Mouse (Mus musculus) liver, embryonic 12.5 days (tissue): ENCODE measurements at regions not wholly inside any gene's neighbourhood (a gene's known extent, or its start where the extent isn't known, plus 50 kb on each side); places are given as distances from the start of the nearest gene placed in this dataset.

Source experiments
- ATAC-seq: fragments of 200-750 bp; cut with Nextera tagmentation; 2 replicates; pipeline ENCODE4 v1.8.0; 2017; ENCODE audit warnings: moderate number of reproducible peaks, mild to moderate bottlenecking, moderate library complexity
- H3K27ac ChIP-seq: fragments of 300-500 bp; sonication (generic); 2 replicates; pipeline ENCODE4 v1.5.1; 2016; ENCODE audit warnings: mild to moderate bottlenecking
- H3K27me3 ChIP-seq: fragments of 300-500 bp; sonication (generic); replicated peaks from 2 replicates; pipeline ENCODE4 v1.6.1; 2016; ENCODE audit warnings: mild to moderate bottlenecking, moderate library complexity
- H3K36me3 ChIP-seq: fragments of 300-500 bp; sonication (generic); 2 replicates; pipeline ENCODE4 v1.6.1; 2016; ENCODE audit warnings: mild to moderate bottlenecking, moderate library complexity
- H3K4me1 ChIP-seq: fragments of 300-500 bp; sonication (generic); 2 replicates; pipeline ENCODE4 v1.6.1; 2016
- H3K4me2 ChIP-seq: fragments of 300-500 bp; sonication (generic); 2 replicates; pipeline ENCODE4 v1.6.1; 2016; ENCODE audit warnings: mild to moderate bottlenecking, moderate library complexity
- H3K4me3 ChIP-seq: fragments of 300-500 bp; sonication (generic); 2 replicates; pipeline ENCODE4 v1.5.1; 2016; ENCODE audit warnings: mild to moderate bottlenecking, moderate library complexity
- H3K9ac ChIP-seq: fragments of 300-500 bp; sonication (generic); 2 replicates; pipeline ENCODE4 v1.6.1; 2016; ENCODE audit warnings: mild to moderate bottlenecking, moderate library complexity
- H3K9me3 ChIP-seq: fragments of 300-500 bp; sonication (generic); replicated peaks from 2 replicates; pipeline ENCODE4 v1.6.1; 2016; ENCODE audit warnings: mild to moderate bottlenecking, moderate library complexity
- WGBS: fragments of 180-500 bp; shearing (Covaris S2); methylation state at CpG from one replicate; pipeline ENCODE4 v1.1.7; 2016; ENCODE audit not compliant: insufficient replicate concordance; 5-methylcytosine and 5-hydroxymethylcytosine counted together

DNA sequence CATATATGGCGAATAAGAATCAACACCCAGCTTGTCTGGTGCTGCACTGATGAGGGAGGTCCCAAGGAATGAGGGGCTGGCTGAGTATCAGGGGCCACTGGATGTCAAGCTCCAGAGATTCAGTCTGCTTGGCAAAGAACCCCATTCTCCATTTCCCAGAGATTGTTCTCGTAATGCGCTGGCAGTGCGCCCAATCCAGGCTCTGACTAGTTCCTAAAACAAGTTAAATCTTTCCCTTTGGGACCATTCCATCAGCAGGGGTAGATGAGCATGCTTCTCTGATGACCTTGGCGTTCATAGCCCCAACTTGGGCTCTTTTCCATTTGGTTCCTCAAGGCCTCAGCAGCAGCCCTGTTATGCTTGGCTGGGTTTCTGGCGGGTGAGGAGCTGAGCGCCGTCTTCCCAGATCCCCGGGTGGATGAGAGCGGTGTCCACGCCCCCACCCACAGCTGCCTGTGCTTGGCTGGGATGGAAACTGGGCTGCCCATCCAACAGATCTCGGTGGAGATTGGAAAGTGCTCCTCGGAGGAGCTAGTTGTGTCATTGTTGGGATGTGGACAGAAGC lies 239.0 kb downstream of the 4933412E24Rik start:
- 73% methylated on average over 13 of the region's 13 CpGs for WGBS
- Histone ChIP-seq H3K4me1 (no peaks in the 10 kb centered on the region), H3K27ac (no peak overlapping the region), H3K27me3 (no peaks in the 10 kb centered on the region; the same call in 1 of the 2 replicates), H3K4me3 (no peak overlapping the region), H3K9me3 (no peaks in the 10 kb centered on the region), H3K9ac (no peak overlapping the region), H3K36me3 (no peaks in the 10 kb centered on the region), H3K4me2 (no peak overlapping the region)
- no peak for ATAC-seq

GRCm38 (mm10) chr15:59775781-59776180 lies 240.6 kb downstream of the 4933412E24Rik start:
- Histone ChIP-seq H3K4me2 (no peak overlapping the region), H3K27me3 (no peaks in the 10 kb centered on the region), H3K36me3 (no peaks in the 10 kb centered on the region), H3K4me3 (no peak overlapping the region), H3K27ac (no peak overlapping the region), H3K9me3 (no peaks in the 10 kb centered on the region), H3K9ac (no peak overlapping the region), H3K4me1 (no peaks in the 10 kb centered on the region)
- ATAC-seq = no peak
- WGBS = 73% methylated on average over 3 of the region's 3 CpGs

- Histone ChIP-seq H3K27ac (no peak overlapping the region), H3K9ac (no peak overlapping the region), H3K9me3 (0 out of 2 replicates have a peak, but pooled peaks cover 5% of the 10 kb centered on the region), H3K4me2 (no peak overlapping the region), H3K27me3 (no peaks in the 10 kb centered on the region), H3K4me1 (no peaks in the 10 kb centered on the region), H3K4me3 (no peak overlapping the region), H3K36me3 (no peaks in the 10 kb centered on the region)
- ATAC-seq = no peak
- WGBS = 54% methylated on average over 2 of the region's 2 CpGs
Measured at GRCm38 (mm10) chr15:59773983-59774382, 242.4 kb downstream of the 4933412E24Rik start.

- H3K9ac ChIP-seq = no peak overlapping the region
- 65% methylated on average over 2 of the region's 2 CpGs for WGBS
- H3K4me3 ChIP-seq = no peak overlapping the region
- no peaks in the 10 kb centered on the region for H3K36me3 ChIP-seq
- H3K4me2 ChIP-seq = no peak overlapping the region
- ATAC-seq = no peak
- H3K27me3 ChIP-seq = no peaks in the 10 kb centered on the region
- no peaks in the 10 kb centered on the region for H3K4me1 ChIP-seq
- 0 out of 2 replicates have a peak, but pooled peaks cover 5% of the 10 kb centered on the region for H3K9me3 ChIP-seq
- H3K27ac ChIP-seq = no peak overlapping the region
Measured at GRCm38 (mm10) chr15:59772595-59772994, 243.8 kb downstream of the 4933412E24Rik start.

DNA sequence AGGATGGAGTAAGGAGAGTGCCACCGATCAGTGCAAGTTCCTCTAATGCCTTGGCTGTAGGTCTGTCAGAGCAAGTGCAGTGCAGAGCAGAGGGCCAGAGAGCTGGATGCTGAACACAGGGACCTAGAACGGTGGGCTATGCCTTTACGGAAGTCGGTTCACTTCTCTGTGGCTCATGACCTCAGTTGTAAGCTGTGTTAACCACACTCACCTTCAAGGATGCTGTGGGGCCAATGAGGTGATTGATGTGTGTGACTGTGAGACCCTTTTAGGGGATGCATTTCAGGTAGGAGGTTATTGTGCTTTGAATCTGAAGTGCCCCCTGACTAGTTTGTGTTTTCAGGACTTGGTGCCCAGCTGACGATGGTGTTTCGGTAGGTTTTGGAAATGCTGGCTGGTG lies 254.4 kb downstream of the 4933412E24Rik start:
- Histone ChIP-seq H3K4me2 (no peak overlapping the region), H3K9ac (no peak overlapping the region), H3K27me3 (no peaks in the 10 kb centered on the region), H3K27ac (no peak overlapping the region), H3K4me1 (no peaks in the 10 kb centered on the region), H3K36me3 (no peaks in the 10 kb centered on the region), H3K4me3 (no peak overlapping the region), H3K9me3 (no peaks in the 10 kb centered on the region)
- 70% methylated on average over 6 of the region's 6 CpGs for WGBS
- ATAC-seq = no peak

- Histone ChIP-seq H3K27me3 (no peaks in the 10 kb centered on the region), H3K9ac (no peak overlapping the region), H3K4me3 (no peak overlapping the region), H3K4me2 (no peak overlapping the region), H3K27ac (no peak overlapping the region), H3K36me3 (no peaks in the 10 kb centered on the region), H3K4me1 (no peaks in the 10 kb centered on the region), H3K9me3 (no peaks in the 10 kb centered on the region)
- no peak for ATAC-seq
- 75% methylated on average over 5 of the region's 5 CpGs for WGBS
Measured at GRCm38 (mm10) chr15:59760490-59760889, 255.9 kb downstream of the 4933412E24Rik start.

GRCm38 (mm10) chr15:59759566-59759965 lies 256.8 kb downstream of the 4933412E24Rik start:
- ATAC-seq = no peak
- Histone ChIP-seq H3K36me3 (no peaks in the 10 kb centered on the region), H3K9me3 (no peaks in the 10 kb centered on the region), H3K4me1 (no peaks in the 10 kb centered on the region), H3K4me3 (no peak overlapping the region), H3K27me3 (no peaks in the 10 kb centered on the region), H3K4me2 (no peak overlapping the region), H3K9ac (no peak overlapping the region), H3K27ac (no peak overlapping the region)
- 17% methylated on average over 4 of the region's 4 CpGs for WGBS

- no peak overlapping the region for H3K27ac ChIP-seq
- no peak overlapping the region for H3K4me2 ChIP-seq
- no peaks in the 10 kb centered on the region for H3K9me3 ChIP-seq
- ATAC-seq = no peak
- H3K9ac ChIP-seq = no peak overlapping the region
- H3K36me3 ChIP-seq = no peaks in the 10 kb centered on the region
- H3K4me3 ChIP-seq = no peak overlapping the region
- H3K27me3 ChIP-seq = no peaks in the 10 kb centered on the region
- no peaks in the 10 kb centered on the region for H3K4me1 ChIP-seq
- WGBS = 52% methylated on average over 2 of the region's 2 CpGs
Measured at GRCm38 (mm10) chr15:59758971-59759370, 257.4 kb downstream of the 4933412E24Rik start.

GRCm38 (mm10) chr15:59756141-59756540 lies 260.3 kb downstream of the 4933412E24Rik start:
- no peaks in the 10 kb centered on the region for H3K4me1 ChIP-seq
- H3K36me3 ChIP-seq = no peaks in the 10 kb centered on the region
- H3K4me3 ChIP-seq = no peak overlapping the region
- H3K9ac ChIP-seq = no peak overlapping the region
- H3K4me2 ChIP-seq = no peak overlapping the region
- no peaks in the 10 kb centered on the region for H3K9me3 ChIP-seq
- H3K27ac ChIP-seq = no peak overlapping the region
- 57% methylated on average over 6 of the region's 6 CpGs for WGBS
- ATAC-seq = no peak
- no peaks in the 10 kb centered on the region for H3K27me3 ChIP-seq

- H3K27ac ChIP-seq = no peak overlapping the region
- H3K27me3 ChIP-seq = no peaks in the 10 kb centered on the region
- H3K4me3 ChIP-seq = no peak overlapping the region
- ATAC-seq = no peak
- H3K4me2 ChIP-seq = no peak overlapping the region
- H3K36me3 ChIP-seq = no peaks in the 10 kb centered on the region
- H3K4me1 ChIP-seq = no peaks in the 10 kb centered on the region
- H3K9me3 ChIP-seq = no peaks in the 10 kb centered on the region
- H3K9ac ChIP-seq = no peak overlapping the region
- WGBS = 64% methylated on average over 13 of the region's 13 CpGs
Measured at GRCm38 (mm10) chr15:59754906-59755305, 261.5 kb downstream of the 4933412E24Rik start.

DNA sequence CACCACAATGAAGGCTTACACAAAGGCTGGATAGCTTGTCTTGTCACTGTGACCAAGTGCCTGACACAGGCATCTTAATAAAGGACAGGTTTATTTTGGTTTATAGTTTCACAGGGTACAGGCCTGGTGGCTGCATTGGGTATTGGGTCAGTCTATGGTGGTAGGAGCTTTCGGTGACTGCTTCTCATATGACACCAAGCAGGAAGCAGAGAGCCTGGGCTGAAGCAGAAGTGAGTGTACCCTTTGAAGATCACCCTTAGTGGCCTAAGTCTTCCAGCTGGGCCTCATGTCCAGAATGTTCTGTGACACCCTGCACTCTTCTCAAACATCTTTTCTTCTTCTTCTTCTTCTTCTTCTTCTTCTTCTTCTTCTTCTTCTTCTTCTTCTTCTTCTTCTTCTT lies 264.1 kb downstream of the 4933412E24Rik start:
- no peak overlapping the region for H3K4me2 ChIP-seq
- H3K4me1 ChIP-seq = no peaks in the 10 kb centered on the region
- WGBS = 68% methylated on average over 1 of the region's 1 CpGs
- no peak for ATAC-seq
- no peak overlapping the region for H3K9ac ChIP-seq
- no peak overlapping the region for H3K27ac ChIP-seq
- H3K36me3 ChIP-seq = no peaks in the 10 kb centered on the region
- H3K9me3 ChIP-seq = no peaks in the 10 kb centered on the region
- no peaks in the 10 kb centered on the region for H3K27me3 ChIP-seq
- H3K4me3 ChIP-seq = no peak overlapping the region

- H3K4me3 ChIP-seq = no peak overlapping the region
- no peaks in the 10 kb centered on the region for H3K27me3 ChIP-seq
- no peaks in the 10 kb centered on the region for H3K36me3 ChIP-seq
- no peak overlapping the region for H3K4me2 ChIP-seq
- WGBS = 77% methylated on average over 9 of the region's 9 CpGs
- no peak overlapping the region for H3K9ac ChIP-seq
- no peak for ATAC-seq
- no peaks in the 10 kb centered on the region for H3K9me3 ChIP-seq
- no peak overlapping the region for H3K27ac ChIP-seq
- peaks cover 6% of the 10 kb centered on the region; the same call in 1 of the 2 replicates for H3K4me1 ChIP-seq
Measured at GRCm38 (mm10) chr15:59746290-59746689, 270.1 kb downstream of the 4933412E24Rik start.

- ATAC-seq = no peak
- H3K27ac ChIP-seq = no peak overlapping the region
- H3K4me2 ChIP-seq = no peak overlapping the region
- H3K4me3 ChIP-seq = no peak overlapping the region
- WGBS = 32% methylated on average over 5 of the region's 5 CpGs
- no peaks in the 10 kb centered on the region for H3K36me3 ChIP-seq
- no peaks in the 10 kb centered on the region for H3K9me3 ChIP-seq
- H3K9ac ChIP-seq = no peak overlapping the region
- peaks cover 6% of the 10 kb centered on the region; the same call in 1 of the 2 replicates for H3K4me1 ChIP-seq
- H3K27me3 ChIP-seq = no peaks in the 10 kb centered on the region
Measured at GRCm38 (mm10) chr15:59744411-59744931, 271.9 kb downstream of the 4933412E24Rik start.
